Mouse (Mus musculus) hindbrain, embryonic 12.5 days (tissue): ENCODE data around the gene Camk2n1. TPM values are rescaled to one million over a fixed set of nuclear protein-coding genes. Genes with fewer than 3 reads are reported as not detected.

ENCODE experiments used
- ATAC-seq: fragments of 200-750 bp; cut with Nextera tagmentation; 2 replicates; pipeline ENCODE4 v1.8.0; 2017; ENCODE audit warnings: moderate TSS enrichment; ENCODE audit not compliant: low FRiP score
- H3K27ac ChIP-seq: fragments of 300-500 bp; sonication (generic); 2 replicates; pipeline ENCODE4 v1.5.1; 2016; ENCODE audit warnings: mild to moderate bottlenecking
- H3K27me3 ChIP-seq: fragments of 300-500 bp; sonication (generic); 2 replicates; pipeline ENCODE4 v1.6.1; 2016; ENCODE audit warnings: mild to moderate bottlenecking
- H3K36me3 ChIP-seq: fragments of 300-500 bp; sonication (generic); 2 replicates; pipeline ENCODE4 v1.6.1; 2016; ENCODE audit warnings: mild to moderate bottlenecking
- H3K4me1 ChIP-seq: fragments of 300-500 bp; sonication (generic); 2 replicates; pipeline ENCODE4 v1.6.1; 2016
- H3K4me2 ChIP-seq: fragments of 300-500 bp; sonication (generic); replicated peaks from 2 replicates; pipeline ENCODE4 v1.6.1; 2016; ENCODE audit warnings: mild to moderate bottlenecking
- H3K4me3 ChIP-seq: fragments of 300-500 bp; sonication (generic); 2 replicates; pipeline ENCODE4 v1.5.1; 2016; ENCODE audit warnings: mild to moderate bottlenecking
- H3K9ac ChIP-seq: fragments of 300-500 bp; sonication (generic); 2 replicates; pipeline ENCODE4 v1.6.1; 2016; ENCODE audit warnings: mild to moderate bottlenecking, moderate library complexity
- H3K9me3 ChIP-seq: fragments of 300-500 bp; sonication (generic); replicated peaks from 2 replicates; pipeline ENCODE4 v1.6.1; 2016; ENCODE audit warnings: mild to moderate bottlenecking
- WGBS: fragments of 180-500 bp; shearing (Covaris S2); methylation state at CpG from one replicate; pipeline ENCODE4 v1.1.7; 2016; 5-methylcytosine and 5-hydroxymethylcytosine counted together
- polyA plus RNA-seq: library from polyadenylated mRNA; unstranded; fragments of >200 nt; fragmentation: Nextera tagmentation; extraction: Ambion mirVana; gene quantifications from 2 replicates; pipeline ENCODE4 v1.2.1, GENCODE M21; 2016

Camk2n1 gene
- polyA plus RNA-seq, 1 experiment from 2014 or later, result 7.9 TPM

DNA sequence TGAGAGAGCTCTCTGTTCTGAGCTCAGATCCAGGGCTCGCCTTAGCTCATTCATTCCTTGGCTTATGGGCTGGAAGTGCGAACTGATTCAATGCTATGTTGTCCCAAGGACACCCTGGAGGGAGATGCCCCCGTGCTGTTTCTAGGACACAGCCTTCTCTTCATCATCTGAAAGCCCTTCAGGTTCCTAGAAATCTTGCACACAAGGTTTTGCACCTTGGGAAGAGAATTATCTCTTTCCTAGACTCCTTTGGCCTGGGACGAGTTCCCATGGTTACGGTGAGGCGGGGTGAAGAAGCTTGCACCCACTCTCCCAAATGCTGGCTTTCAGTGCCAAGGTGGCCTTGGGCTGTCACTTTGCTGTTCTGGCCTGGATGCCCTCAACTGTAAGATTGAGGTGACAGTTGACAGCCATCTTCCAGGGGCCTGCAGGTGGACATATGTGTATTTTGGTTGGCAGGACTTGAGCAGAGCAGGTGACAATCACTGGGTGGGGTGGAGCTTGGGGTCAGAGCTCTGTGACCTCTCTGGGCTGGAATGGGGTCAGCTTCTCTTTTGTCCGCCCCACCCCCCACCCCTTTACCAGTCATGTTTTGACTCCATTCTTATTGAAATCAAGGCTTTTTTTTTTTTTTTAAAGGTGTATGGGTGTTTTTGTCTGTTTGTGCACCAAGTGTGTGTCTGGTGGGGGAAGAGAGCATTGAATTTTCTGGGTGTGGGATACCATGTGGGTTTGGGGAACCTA, 5.1 kb upstream of the Camk2n1 start:
- H3K27ac ChIP-seq, result no peak overlapping the region
- no peaks in the 10 kb centered on the region for H3K9me3 ChIP-seq
- H3K4me2 ChIP-seq, result no peak overlapping the region
- H3K36me3 ChIP-seq, result no peaks in the 10 kb centered on the region
- 37% methylated on average over 7 of the region's 7 CpGs for WGBS
- H3K4me1 ChIP-seq, result peaks cover 46% of the 10 kb centered on the region
- ATAC-seq, result no peak
- H3K4me3 ChIP-seq, result no peak overlapping the region
- peaks cover 21% of the 10 kb centered on the region; the same call in 1 of the 2 replicates for H3K27me3 ChIP-seq
- H3K9ac ChIP-seq, result no peak overlapping the region

DNA sequence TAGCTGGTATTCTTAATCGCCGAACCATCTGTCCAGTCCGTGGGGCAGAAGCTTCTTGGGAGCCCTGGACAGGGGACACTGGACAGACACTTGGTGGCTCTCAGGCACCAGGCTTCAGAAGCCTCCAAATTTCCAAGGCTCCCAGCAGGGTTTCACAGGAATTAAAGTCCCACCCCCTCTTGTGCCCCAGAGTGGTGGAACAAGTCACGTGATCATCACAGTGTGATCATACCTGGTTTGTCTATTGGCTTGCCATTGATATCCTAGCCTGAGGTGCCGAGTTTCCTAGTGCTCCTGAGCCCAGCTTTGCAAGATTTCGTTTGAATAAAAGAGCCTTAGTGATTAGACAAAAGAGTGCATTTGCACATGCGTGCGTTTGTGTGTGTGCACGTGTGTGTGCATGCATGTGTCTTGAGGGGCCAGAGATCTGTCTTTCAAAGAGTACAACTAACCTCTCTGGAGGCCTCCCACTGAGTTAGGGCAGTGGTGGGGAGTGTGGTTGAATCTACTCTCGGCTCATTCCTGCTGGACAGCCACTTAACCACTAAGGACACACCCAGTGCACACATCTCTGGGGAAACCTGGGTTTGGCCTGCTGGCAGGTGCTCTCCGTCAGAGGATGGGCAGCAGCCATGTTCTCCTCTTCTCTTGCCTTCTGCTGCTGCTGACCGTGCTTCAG, 4.3 kb upstream of the Camk2n1 start:
- Histone ChIP-seq H3K36me3 (no peaks in the 10 kb centered on the region), H3K4me1 (peaks cover 44% of the 10 kb centered on the region), H3K9me3 (no peaks in the 10 kb centered on the region), H3K4me3 (no peak overlapping the region), H3K9ac (no peak overlapping the region), H3K27me3 (peaks cover 19% of the 10 kb centered on the region; the same call in 1 of the 2 replicates), H3K4me2 (no peak overlapping the region), H3K27ac (no peak overlapping the region)
- no peak for ATAC-seq
- WGBS, result 52% methylated on average over 12 of the region's 12 CpGs

DNA sequence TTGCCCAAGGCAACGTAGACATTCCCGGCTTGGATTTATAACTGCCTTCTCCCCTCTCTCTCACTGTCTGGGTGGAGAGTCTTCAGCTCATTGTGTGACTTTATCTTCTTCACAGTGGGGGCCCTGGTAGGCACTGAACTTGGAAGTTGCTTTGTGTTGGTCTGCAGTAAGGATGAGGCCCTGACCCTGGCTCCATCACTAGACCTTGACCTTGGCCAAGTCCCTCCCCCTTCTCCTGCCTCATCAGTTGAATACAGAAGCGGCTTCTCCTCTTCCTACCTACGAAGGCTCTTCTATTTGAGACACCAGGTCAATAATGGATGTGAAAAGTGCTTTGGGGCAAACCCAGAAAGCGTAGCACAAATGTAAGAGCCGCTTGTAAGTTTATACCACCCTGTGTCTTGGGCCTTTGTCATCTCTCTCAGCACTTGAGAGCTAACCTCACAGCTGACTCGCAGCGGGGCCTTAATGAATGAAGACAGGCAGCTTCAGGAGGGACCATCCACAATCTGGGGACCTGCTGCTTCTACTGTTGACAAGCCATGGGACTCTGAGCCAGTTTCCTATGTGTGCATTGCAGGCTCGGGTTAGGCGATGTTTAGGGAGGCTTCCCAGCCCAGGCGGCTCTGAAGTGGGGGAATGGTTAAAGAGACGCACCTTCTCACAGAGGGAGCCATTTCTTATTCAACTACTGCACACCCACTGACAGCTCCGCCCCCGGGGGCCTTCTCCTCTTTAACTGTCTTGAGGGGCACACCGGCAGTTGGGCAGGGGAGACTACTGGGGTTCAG, 1.6 kb upstream of the Camk2n1 start:
- Histone ChIP-seq H3K4me1 (peaks cover 55% of the 10 kb centered on the region), H3K27ac (no peak overlapping the region), H3K9me3 (no peaks in the 10 kb centered on the region), H3K4me2 (no peak overlapping the region), H3K36me3 (no peaks in the 10 kb centered on the region), H3K9ac (no peak overlapping the region), H3K27me3 (peaks cover 19% of the 10 kb centered on the region; the same call in 1 of the 2 replicates), H3K4me3 (no peak overlapping the region)
- no peak for ATAC-seq
- WGBS, result 24% methylated on average over 15 of the region's 15 CpGs

DNA sequence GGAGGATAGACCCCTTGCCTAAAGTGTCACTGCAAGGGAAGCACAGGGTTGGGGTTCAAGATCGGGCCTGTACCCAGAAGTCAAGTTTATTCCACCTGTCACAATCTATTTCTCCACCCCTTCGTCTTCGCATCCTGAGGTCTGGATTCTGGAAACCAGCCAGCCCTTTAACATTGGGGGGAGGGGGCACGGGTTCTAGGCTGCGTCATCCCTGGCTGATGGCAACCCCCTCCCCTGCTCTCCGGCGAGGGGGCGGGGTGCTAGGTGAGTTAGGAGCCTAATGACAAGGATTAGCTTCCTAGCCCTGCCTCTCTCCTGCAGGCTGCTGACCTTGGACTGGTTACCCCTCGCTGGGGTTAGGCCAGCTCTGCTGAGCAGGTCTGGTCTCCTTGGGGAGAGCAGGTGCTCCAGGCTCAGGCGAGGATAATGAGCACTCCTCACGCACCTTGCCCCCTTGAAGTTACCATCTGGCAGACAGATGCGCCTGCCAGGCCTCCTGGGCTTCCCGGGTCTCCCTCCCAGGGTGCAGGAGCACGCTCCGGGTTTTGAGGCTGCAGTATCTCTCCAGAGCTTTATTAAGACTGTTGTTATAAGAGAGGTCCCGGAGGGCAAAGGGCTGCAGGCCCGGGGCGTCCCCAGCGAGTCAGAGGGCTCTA, 889 bp upstream of the Camk2n1 start:
- H3K36me3 ChIP-seq, result no peaks in the 10 kb centered on the region
- peaks cover 49% of the 10 kb centered on the region for H3K4me1 ChIP-seq
- ATAC-seq, result peak; percentile 23
- H3K4me2 ChIP-seq, result peak overlapping the region; percentile 72
- H3K4me3 ChIP-seq, result peak overlapping the region; percentile 86
- peak overlapping the region; percentile 96 for H3K27ac ChIP-seq
- H3K9ac ChIP-seq, result peak overlapping the region; percentile 86; the same call in 1 of the 2 replicates
- H3K27me3 ChIP-seq, result peaks cover 23% of the 10 kb centered on the region; the same call in 1 of the 2 replicates
- WGBS, result 4% methylated on average over 19 of the region's 19 CpGs
- H3K9me3 ChIP-seq, result no peaks in the 10 kb centered on the region

DNA sequence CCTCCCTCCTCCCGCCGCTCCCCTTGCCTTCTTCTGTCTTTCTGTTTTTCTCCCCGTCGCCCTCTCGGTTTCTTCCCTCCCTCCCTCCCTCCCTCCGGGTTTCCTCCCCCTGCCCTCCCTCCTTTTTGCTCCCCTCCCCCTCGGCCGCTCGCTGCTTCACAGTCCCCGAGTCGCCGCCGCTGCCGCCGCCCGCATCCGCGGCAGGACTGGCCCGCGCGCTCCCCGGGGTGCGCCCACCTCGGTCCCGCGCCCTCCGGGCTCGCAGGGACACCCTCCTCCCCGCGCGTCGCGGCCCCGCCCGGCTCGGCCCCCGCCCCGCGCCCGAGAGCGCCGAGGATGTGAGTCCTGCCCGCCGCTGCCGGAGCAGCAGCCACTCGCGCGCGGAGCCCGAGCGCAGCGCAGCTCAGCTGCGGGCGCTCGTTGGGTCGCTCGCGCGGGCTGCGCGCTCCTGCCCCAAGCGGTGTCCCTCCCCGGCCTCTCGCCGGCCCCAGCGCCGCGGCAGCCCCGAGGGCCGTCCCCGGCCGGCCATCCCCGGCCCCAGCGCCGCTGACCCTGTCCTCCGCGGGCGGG, 542 bp downstream of the Camk2n1 start:
- peak; percentile 41 for ATAC-seq
- peaks cover 26% of the 10 kb centered on the region; the same call in 1 of the 2 replicates for H3K27me3 ChIP-seq

DNA sequence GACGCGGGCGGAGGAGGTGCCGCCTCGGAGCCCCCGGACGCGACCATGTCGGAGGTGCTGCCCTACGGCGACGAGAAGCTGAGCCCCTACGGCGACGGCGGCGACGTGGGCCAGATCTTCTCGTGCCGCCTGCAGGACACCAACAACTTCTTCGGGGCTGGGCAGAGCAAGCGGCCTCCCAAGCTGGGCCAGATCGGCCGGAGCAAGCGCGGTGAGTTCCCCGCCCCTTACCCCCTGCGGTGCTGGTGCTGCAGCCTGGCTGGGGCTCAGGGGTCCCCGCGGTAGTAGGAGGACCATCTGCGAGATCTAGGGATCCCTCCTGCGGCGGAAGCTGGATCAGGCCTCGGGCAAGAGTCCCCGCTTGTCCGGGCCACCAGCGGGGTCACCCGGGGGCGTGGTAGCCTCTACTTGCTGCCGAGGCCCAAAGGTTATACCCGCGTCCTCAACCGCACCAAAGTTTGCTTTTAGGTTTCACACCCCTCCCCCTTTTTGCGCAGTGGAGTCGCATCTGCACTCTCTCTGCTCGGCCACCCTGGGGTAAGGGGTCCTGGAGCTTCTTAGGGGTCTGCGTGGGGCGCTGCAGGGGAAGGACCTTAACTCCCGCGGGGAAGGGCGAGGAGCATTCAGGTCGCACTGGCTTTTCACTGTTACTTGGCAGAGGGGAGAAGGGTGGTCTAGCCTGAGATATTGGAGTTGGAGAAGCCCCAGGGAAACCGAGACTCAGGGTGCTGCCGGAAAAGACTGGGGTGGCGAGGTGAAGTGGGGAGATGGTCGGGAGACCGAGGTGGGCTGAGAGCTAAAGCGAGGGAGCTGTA, 1.2 kb downstream of the Camk2n1 start:
- Histone ChIP-seq H3K4me2 (peak overlapping the region; percentile 72), H3K27ac (peak overlapping the region; percentile 96), H3K9ac (peak overlapping the region; percentile 86), H3K36me3 (no peaks in the 10 kb centered on the region), H3K4me3 (peak overlapping the region; percentile 86), H3K4me1 (peaks cover 56% of the 10 kb centered on the region), H3K9me3 (no peaks in the 10 kb centered on the region), H3K27me3 (peaks cover 26% of the 10 kb centered on the region; the same call in 1 of the 2 replicates)
- under 1% methylated on average over 53 of the region's 58 CpGs for WGBS
- peak; percentile 33; the same call in 1 of the 2 replicates for ATAC-seq

More for the DNA sequence above, 542 bp downstream of the Camk2n1 start:
- H3K36me3 ChIP-seq, result no peaks in the 10 kb centered on the region
- H3K9ac ChIP-seq, result peak overlapping the region; percentile 86
- H3K4me1 ChIP-seq, result peaks cover 50% of the 10 kb centered on the region
- H3K9me3 ChIP-seq, result no peaks in the 10 kb centered on the region
- peak overlapping the region; percentile 86 for H3K4me3 ChIP-seq
- H3K27ac ChIP-seq, result peak overlapping the region; percentile 96
- WGBS, result under 1% methylated on average over 50 of the region's 78 CpGs
- H3K4me2 ChIP-seq, result peak overlapping the region; percentile 72

DNA sequence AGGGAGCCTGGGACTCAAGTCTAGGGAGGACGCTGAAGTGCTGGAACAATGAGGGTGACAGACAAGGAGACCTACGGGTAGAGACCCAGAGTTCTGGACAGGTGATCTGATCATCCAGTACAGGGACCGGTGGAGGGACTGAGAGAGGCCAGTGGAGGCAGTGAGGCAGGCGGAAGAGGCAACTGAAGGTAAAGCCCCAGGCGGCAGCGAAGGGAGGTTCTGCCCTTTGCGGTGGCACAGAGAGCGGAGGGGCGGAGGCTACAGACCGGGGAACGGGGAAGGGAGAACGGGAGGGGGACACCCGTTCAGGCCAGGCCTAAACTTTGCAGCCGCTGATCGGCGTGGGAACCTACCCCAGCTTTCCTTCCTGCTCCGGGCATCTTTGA, 1.8 kb downstream of the Camk2n1 start:
- H3K4me1 ChIP-seq, result peaks cover 60% of the 10 kb centered on the region
- peak overlapping the region; percentile 86 for H3K9ac ChIP-seq
- H3K4me3 ChIP-seq, result peak overlapping the region; percentile 86
- H3K4me2 ChIP-seq, result peak overlapping the region; percentile 72
- 2% methylated on average over 17 of the region's 17 CpGs for WGBS
- H3K36me3 ChIP-seq, result no peaks in the 10 kb centered on the region
- ATAC-seq, result no peak
- H3K9me3 ChIP-seq, result no peaks in the 10 kb centered on the region
- peak overlapping the region; percentile 96 for H3K27ac ChIP-seq
- H3K27me3 ChIP-seq, result peaks cover 26% of the 10 kb centered on the region; the same call in 1 of the 2 replicates

DNA sequence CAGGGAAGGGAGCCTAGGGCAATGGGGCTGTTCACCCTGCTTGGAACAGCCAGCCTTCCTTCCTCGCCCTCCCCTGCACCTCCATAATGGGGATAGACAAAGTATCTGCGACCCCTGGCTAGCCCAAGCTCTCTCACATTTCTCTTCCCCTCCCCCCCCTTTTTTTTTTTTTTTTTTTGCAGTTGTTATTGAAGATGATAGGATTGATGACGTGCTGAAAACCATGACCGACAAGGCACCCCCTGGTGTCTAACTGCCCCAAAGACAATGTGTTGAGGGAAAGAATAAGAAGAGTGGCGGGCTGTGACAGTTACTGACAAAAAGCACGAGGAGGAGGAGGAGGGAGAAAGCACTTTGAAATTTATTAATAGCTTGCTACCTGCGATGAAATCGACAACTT, 2.4 kb downstream of the Camk2n1 start:
- Histone ChIP-seq H3K36me3 (no peaks in the 10 kb centered on the region), H3K9me3 (no peaks in the 10 kb centered on the region), H3K27ac (peak overlapping the region; percentile 96), H3K4me1 (peaks cover 60% of the 10 kb centered on the region), H3K4me2 (peak overlapping the region; percentile 72), H3K9ac (peak overlapping the region; percentile 86), H3K27me3 (peaks cover 26% of the 10 kb centered on the region; the same call in 1 of the 2 replicates), H3K4me3 (peak overlapping the region; percentile 86)
- ATAC-seq, result no peak
- WGBS, result 0% methylated on average over 8 of the region's 8 CpGs

DNA sequence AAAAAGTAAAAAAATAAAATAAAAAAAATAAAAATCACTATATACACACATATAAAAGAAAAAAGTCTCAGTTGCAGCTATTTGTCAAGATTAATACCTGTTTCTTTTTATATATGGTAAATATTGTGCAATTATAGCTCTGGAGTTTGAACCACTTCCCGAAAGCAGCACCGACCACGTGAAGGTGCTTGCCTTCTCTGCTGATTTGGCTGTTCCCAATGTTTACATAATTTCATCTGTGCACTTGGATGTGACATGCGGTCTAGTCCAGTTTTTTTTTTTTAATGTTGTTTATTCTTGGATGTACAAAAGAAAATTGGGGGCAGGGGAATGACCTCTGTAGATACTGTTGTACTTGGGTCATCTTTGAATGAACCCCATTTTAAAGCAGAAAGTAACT, 3.0 kb downstream of the Camk2n1 start:
- Histone ChIP-seq H3K27ac (no peak overlapping the region), H3K4me3 (peak overlapping the region; percentile 86; the same call in 1 of the 2 replicates), H3K4me2 (peak overlapping the region; percentile 72), H3K9ac (no peak overlapping the region), H3K9me3 (no peaks in the 10 kb centered on the region), H3K27me3 (peaks cover 20% of the 10 kb centered on the region; the same call in 1 of the 2 replicates), H3K4me1 (peaks cover 60% of the 10 kb centered on the region), H3K36me3 (no peaks in the 10 kb centered on the region)
- no peak for ATAC-seq
- 44% methylated on average over 4 of the region's 4 CpGs for WGBS

DNA sequence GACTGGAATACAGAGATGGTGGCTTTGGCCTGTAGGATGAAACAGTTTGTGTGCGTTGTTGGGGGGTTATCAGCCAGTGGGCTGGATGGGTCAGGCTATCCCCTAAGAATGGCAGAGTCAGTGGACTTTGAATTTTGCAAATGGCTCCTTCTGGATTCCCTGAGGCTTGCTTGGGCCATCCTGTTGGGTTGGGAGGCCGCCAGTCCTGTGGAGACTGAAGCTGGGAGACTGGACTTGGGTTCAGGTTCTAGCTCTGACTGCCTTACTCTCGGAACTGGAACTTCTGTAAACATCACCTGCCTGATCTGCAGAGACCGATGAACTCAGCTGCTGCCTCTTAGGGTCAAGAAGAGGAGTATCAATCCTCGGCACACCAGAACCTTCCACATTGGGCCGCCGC, 4.1 kb downstream of the Camk2n1 start:
- Histone ChIP-seq H3K9ac (no peak overlapping the region), H3K27me3 (peaks cover 10% of the 10 kb centered on the region; the same call in 1 of the 2 replicates), H3K4me3 (no peak overlapping the region), H3K4me2 (no peak overlapping the region), H3K36me3 (no peaks in the 10 kb centered on the region), H3K27ac (no peak overlapping the region), H3K4me1 (peaks cover 62% of the 10 kb centered on the region), H3K9me3 (no peaks in the 10 kb centered on the region)
- WGBS, result 74% methylated on average over 7 of the region's 7 CpGs
- no peak for ATAC-seq
